Mouse (Mus musculus): ENCODE results near the gene Tbcel. TPM values are rescaled to one million over a fixed set of nuclear protein-coding genes. Genes with fewer than 3 reads are reported as not detected.

Tbcel gene
- polyA plus RNA-seq, 1 experiment from 2014 or later, result 5.8 TPM

DNA sequence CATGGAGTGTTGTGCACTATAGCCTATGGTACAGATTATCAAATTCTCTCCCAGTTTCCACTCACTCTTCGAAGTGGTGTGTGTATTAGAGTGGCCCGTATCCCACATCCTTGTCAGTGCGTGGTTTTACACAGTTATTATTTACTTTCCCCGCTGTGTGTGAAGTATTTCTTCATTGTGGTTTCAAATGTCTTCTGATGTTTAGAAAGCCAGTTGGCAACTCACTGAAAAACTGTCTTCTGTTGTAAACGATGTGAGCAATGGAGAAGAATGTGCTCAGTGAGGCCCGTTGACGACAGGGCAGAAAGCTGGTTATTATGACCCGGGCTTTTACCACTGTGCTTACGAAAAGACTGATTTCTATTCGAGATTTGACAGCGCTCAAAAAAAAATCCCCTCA lies 3.0 kb downstream of the Tbcel start:
- no peak overlapping the region for H3K9ac ChIP-seq (ENCODE audit: low read length)
- ATAC-seq (replicated peaks; ENCODE audit: low FRiP score), result no peak
- no peaks in the 10 kb centered on the region for H3K4me1 ChIP-seq (replicated peaks; ENCODE audit: control insufficient read depth, insufficient read depth, low read length)
- H3K4me3 ChIP-seq (ENCODE audit: low read depth, low read length), result no peak overlapping the region
- WGBS, result 63% methylated on average over 11 of the region's 11 CpGs
- H3K36me3 ChIP-seq (ENCODE audit: control insufficient read depth, insufficient read depth, low read length), result no peaks in the 10 kb centered on the region
- no peak for DNase-seq (ENCODE audit: low spot score)
- H3K9me3 ChIP-seq (ENCODE audit: control insufficient read depth, low read length), result no peaks in the 10 kb centered on the region
- no peaks in the 10 kb centered on the region for H3K27me3 ChIP-seq (ENCODE audit: control insufficient read depth, insufficient read depth, low read length)
- H3K27ac ChIP-seq (ENCODE audit: low read depth, low read length), result no peak overlapping the region
- H3K4me2 ChIP-seq (ENCODE audit: low read depth, low read length, severe bottlenecking), result no peak overlapping the region

DNA sequence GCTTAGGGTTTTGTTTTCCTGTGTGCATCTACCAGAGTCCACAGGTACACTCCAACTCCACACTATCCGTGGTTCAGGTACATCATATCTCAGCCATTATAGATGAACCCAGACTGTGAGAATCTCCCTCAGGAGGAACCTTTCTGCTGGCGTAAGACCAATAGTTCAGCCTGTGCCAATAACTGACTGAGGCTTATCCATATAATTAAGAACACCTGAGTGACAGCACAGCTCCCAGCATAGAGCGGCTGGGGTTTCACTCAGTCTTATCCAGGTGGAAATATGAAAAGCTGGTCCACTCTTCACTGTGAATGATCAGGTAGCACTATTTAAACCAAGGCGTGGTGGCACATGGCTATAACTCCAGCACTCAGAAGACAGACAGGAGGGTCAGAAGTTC lies 3.9 kb downstream of the Tbcel start:
- 85% methylated on average over 4 of the region's 4 CpGs for WGBS
- no peak for ATAC-seq (replicated peaks; ENCODE audit: low FRiP score)
- H3K27ac ChIP-seq (ENCODE audit: low read depth, low read length), result no peak overlapping the region
- no peaks in the 10 kb centered on the region for H3K36me3 ChIP-seq (ENCODE audit: control insufficient read depth, insufficient read depth, low read length)
- no peak for DNase-seq (ENCODE audit: low spot score)
- H3K4me3 ChIP-seq (ENCODE audit: low read depth, low read length), result no peak overlapping the region
- no peaks in the 10 kb centered on the region for H3K27me3 ChIP-seq (ENCODE audit: control insufficient read depth, insufficient read depth, low read length)
- H3K9ac ChIP-seq (ENCODE audit: low read length), result no peak overlapping the region
- H3K9me3 ChIP-seq (ENCODE audit: control insufficient read depth, low read length), result no peaks in the 10 kb centered on the region
- H3K4me1 ChIP-seq (replicated peaks; ENCODE audit: control insufficient read depth, insufficient read depth, low read length), result no peaks in the 10 kb centered on the region
- H3K4me2 ChIP-seq (ENCODE audit: low read depth, low read length, severe bottlenecking), result no peak overlapping the region

DNA sequence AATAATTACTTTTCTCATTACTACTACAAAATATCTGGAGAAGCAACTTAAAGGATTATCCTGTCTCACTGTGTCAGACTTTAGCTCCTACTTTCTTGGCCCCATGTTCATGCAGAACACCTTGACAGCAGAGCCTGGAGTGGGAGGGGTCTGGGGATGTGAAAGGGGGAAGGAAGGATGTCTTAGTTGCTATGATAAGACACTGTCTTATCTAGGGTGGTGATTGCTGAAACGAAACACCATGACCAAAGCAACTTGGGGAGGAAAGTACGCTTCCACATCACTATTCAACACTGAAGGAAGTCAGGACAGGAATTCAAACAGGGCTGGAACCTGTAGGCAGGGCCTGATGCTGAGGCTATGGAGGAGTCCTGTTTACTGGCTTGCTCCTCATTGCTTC lies 11.3 kb downstream of the Tbcel start:
- H3K9me3 ChIP-seq (ENCODE audit: control insufficient read depth, low read length), result peaks cover 6% of the 10 kb centered on the region; the same call in 1 of the 2 replicates
- no peak for ATAC-seq (replicated peaks; ENCODE audit: low FRiP score)
- H3K36me3 ChIP-seq (ENCODE audit: control insufficient read depth, insufficient read depth, low read length), result no peaks in the 10 kb centered on the region
- no peaks in the 10 kb centered on the region for H3K27me3 ChIP-seq (ENCODE audit: control insufficient read depth, insufficient read depth, low read length)
- no peak overlapping the region for H3K4me3 ChIP-seq (ENCODE audit: low read depth, low read length)
- no peaks in the 10 kb centered on the region for H3K4me1 ChIP-seq (replicated peaks; ENCODE audit: control insufficient read depth, insufficient read depth, low read length)
- DNase-seq (ENCODE audit: low spot score), result no peak
- no peak overlapping the region for H3K4me2 ChIP-seq (ENCODE audit: low read depth, low read length, severe bottlenecking)
- no peak overlapping the region for H3K27ac ChIP-seq (ENCODE audit: low read depth, low read length)
- H3K9ac ChIP-seq (ENCODE audit: low read length), result no peak overlapping the region
- WGBS, result 83% methylated on average over 2 of the region's 2 CpGs

DNA sequence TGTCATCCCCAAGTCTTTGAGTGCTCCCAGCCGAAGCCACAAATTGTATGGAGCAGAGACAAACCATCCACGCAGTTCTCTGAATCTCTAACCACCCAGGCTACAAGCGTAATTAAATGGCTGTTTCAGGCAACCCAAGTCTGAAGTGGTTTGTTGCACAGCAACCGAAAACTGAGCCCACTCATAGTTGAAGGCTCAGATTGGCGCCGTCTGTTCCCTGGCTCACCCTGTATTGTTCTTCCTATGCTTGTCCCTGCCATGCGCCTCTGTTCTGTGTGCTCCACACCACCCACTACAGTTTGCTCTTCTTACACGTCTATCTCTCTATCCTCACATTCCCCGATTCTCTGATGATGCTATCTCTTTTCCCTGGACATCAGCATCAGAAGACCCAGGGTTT lies 15.8 kb downstream of the Tbcel start:
- Histone ChIP-seq H3K36me3 (ENCODE audit: control insufficient read depth, insufficient read depth, low read length) (no peaks in the 10 kb centered on the region), H3K4me3 (ENCODE audit: low read depth, low read length) (no peak overlapping the region), H3K4me1 (replicated peaks; ENCODE audit: control insufficient read depth, insufficient read depth, low read length) (no peaks in the 10 kb centered on the region), H3K9me3 (ENCODE audit: control insufficient read depth, low read length) (peaks cover 4% of the 10 kb centered on the region; the same call in 1 of the 2 replicates), H3K9ac (ENCODE audit: low read length) (no peak overlapping the region), H3K4me2 (ENCODE audit: low read depth, low read length, severe bottlenecking) (no peak overlapping the region), H3K27ac (ENCODE audit: low read depth, low read length) (no peak overlapping the region), H3K27me3 (ENCODE audit: control insufficient read depth, insufficient read depth, low read length) (no peaks in the 10 kb centered on the region)
- WGBS, result 75% methylated on average over 9 of the region's 9 CpGs
- no peak for DNase-seq (ENCODE audit: low spot score)
- ATAC-seq (replicated peaks; ENCODE audit: low FRiP score), result no peak

DNA sequence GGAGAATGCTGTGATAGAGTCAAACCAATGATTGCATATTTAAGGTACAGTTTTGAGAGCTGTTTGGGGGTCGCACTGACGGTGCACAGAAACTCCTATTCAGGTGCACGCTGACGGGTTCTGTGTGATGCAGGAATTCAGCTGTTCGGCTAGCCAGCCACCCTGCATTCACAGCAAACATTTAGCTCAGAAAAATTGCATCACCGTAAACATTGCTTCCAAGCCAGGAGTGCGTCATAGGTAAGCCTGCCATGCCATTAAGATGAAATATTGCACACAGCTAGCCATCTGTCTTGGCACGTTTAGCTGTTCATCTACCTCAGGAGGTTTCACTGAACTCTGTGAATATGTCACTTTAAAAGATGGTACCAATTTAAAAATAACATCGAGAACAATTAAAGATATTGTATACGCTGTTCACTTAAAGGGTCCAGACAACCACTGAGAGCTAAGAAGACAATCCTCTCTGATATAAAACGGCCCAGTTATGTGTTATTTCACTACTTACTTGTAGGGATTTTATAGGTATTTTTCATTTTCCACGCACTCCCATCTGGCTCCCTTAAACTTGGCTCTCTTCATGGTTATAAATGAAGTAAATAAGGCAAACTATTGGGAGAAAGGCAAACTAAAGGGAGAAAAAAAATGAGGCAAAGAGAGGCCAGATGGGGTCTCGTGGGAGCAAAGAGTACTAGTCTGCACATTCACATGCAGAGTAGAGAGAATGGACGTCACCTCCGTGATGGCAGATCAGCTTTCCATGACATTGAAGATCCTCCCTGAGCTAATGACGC lies 16.8 kb downstream of the Tbcel start:
- Histone ChIP-seq H3K27ac (ENCODE audit: low read depth, low read length) (no peak overlapping the region), H3K4me2 (ENCODE audit: low read depth, low read length, severe bottlenecking) (no peak overlapping the region), H3K9me3 (ENCODE audit: control insufficient read depth, low read length) (no peaks in the 10 kb centered on the region), H3K27me3 (ENCODE audit: control insufficient read depth, insufficient read depth, low read length) (no peaks in the 10 kb centered on the region), H3K36me3 (ENCODE audit: control insufficient read depth, insufficient read depth, low read length) (no peaks in the 10 kb centered on the region), H3K4me1 (replicated peaks; ENCODE audit: control insufficient read depth, insufficient read depth, low read length) (no peaks in the 10 kb centered on the region), H3K9ac (ENCODE audit: low read length) (no peak overlapping the region), H3K4me3 (ENCODE audit: low read depth, low read length) (no peak overlapping the region)
- whole genome bisulfite sequencing, result 83% methylated on average over 16 of the region's 16 CpGs
- DNase-seq (ENCODE audit: low spot score) (no peak), ATAC-seq (replicated peaks; ENCODE audit: low FRiP score) (no peak)

DNA sequence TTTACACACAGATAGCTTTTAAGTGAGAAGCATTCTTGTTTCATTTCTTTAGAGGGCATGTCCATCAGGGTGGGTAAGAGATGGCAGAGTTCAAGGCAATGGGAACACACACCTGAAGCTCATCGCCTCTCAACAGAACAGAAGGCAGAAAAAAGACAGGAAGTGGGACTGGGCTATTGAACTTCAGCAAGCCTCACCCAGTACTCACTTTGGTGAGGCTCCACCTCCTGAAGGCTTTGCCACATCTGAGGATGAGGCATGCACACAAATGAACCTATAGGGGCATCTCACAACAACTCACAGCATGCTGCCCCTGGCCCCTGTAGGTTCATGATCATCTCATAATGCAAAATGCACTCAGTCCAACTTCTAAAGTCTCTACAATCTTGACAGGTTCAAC lies 19.5 kb downstream of the Tbcel start:
- ATAC-seq (replicated peaks; ENCODE audit: low FRiP score) (no peak), DNase-seq (ENCODE audit: low spot score) (no peak)
- H3K27ac ChIP-seq (ENCODE audit: low read depth, low read length), result no peak overlapping the region
- no peak overlapping the region for H3K4me3 ChIP-seq (ENCODE audit: low read depth, low read length)
- no peaks in the 10 kb centered on the region for H3K36me3 ChIP-seq (ENCODE audit: control insufficient read depth, insufficient read depth, low read length)
- H3K4me2 ChIP-seq (ENCODE audit: low read depth, low read length, severe bottlenecking), result no peak overlapping the region
- 88% methylated on average over 1 of the region's 1 CpGs for WGBS
- H3K4me1 ChIP-seq (replicated peaks; ENCODE audit: control insufficient read depth, insufficient read depth, low read length), result no peaks in the 10 kb centered on the region
- H3K27me3 ChIP-seq (ENCODE audit: control insufficient read depth, insufficient read depth, low read length), result no peaks in the 10 kb centered on the region
- no peak overlapping the region for H3K9ac ChIP-seq (ENCODE audit: low read length)
- no peaks in the 10 kb centered on the region for H3K9me3 ChIP-seq (ENCODE audit: control insufficient read depth, low read length)

DNA sequence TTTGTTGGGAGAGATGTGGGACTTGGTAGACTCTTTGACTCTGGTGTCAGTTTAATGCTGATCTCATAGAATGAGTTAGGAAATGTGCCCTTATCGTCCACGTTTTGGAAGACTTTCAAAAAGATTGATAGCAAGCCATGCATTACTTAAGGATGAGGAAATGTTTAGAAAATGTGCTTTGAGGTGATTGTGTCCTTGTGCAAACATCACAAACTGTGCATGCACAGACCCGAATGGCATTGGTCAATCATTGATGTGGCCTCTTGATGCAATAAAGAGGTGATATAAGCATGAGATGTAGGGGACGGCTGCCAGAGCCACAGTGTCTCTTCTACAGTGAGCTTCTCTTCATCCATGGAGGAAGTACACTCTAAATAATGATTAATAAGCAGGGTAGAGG lies 20.7 kb downstream of the Tbcel start:
- H3K27me3 ChIP-seq (ENCODE audit: control insufficient read depth, insufficient read depth, low read length), result no peaks in the 10 kb centered on the region
- DNase-seq (ENCODE audit: low spot score) (no peak), ATAC-seq (replicated peaks; ENCODE audit: low FRiP score) (no peak)
- H3K9me3 ChIP-seq (ENCODE audit: control insufficient read depth, low read length), result no peaks in the 10 kb centered on the region
- no peak overlapping the region for H3K4me2 ChIP-seq (ENCODE audit: low read depth, low read length, severe bottlenecking)
- no peaks in the 10 kb centered on the region for H3K4me1 ChIP-seq (replicated peaks; ENCODE audit: control insufficient read depth, insufficient read depth, low read length)
- H3K36me3 ChIP-seq (ENCODE audit: control insufficient read depth, insufficient read depth, low read length), result no peaks in the 10 kb centered on the region
- no peak overlapping the region for H3K9ac ChIP-seq (ENCODE audit: low read length)
- no peak overlapping the region for H3K4me3 ChIP-seq (ENCODE audit: low read depth, low read length)
- H3K27ac ChIP-seq (ENCODE audit: low read depth, low read length), result no peak overlapping the region
- 84% methylated on average over 4 of the region's 4 CpGs for WGBS

DNA sequence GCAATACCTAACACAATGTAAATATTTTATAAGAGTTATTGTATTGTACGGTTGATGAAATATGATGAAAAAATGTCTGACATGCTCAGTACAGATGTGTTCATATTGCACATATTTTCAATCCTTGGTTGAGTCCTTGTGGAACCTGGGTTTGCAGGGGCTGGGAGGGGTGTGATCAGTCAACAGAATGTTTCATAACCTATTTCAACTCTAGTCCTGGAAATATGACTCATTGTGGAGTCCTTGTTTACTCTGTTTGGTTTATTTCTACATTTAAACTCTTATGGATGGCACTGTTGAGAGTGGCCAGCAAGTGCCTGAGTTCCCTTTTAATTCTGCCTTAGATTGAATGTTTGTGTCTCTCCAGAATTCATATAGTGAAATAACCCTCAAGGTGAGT lies 22.9 kb downstream of the Tbcel start:
- WGBS, result 98% methylated on average over 1 of the region's 1 CpGs
- Histone ChIP-seq H3K4me1 (replicated peaks; ENCODE audit: control insufficient read depth, insufficient read depth, low read length) (no peaks in the 10 kb centered on the region), H3K4me3 (ENCODE audit: low read depth, low read length) (no peak overlapping the region), H3K4me2 (ENCODE audit: low read depth, low read length, severe bottlenecking) (no peak overlapping the region), H3K9me3 (ENCODE audit: control insufficient read depth, low read length) (no peaks in the 10 kb centered on the region), H3K27ac (ENCODE audit: low read depth, low read length) (no peak overlapping the region), H3K36me3 (ENCODE audit: control insufficient read depth, insufficient read depth, low read length) (no peaks in the 10 kb centered on the region), H3K27me3 (ENCODE audit: control insufficient read depth, insufficient read depth, low read length) (no peaks in the 10 kb centered on the region), H3K9ac (ENCODE audit: low read length) (no peak overlapping the region)
- ATAC-seq (replicated peaks; ENCODE audit: low FRiP score) (no peak), DNase-seq (ENCODE audit: low spot score) (no peak)

DNA sequence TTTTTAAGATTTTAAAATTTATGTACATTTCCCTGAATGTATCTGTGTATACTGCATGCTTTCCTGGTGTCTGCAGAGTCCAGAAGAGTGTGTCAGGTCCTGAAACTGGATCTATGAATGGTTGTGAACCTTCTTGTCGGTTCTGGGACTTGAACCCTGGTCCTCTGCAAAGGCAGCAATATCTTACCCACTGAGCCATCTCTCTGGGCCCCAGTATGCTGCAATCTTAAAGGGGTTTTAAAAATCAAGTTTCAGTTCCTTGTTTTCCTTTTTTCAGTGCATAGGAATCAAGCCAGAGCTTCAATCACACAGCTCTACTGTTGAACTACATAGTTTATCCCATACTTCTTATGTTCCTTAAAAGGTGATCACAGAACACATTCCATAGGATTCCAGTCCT lies 24.7 kb downstream of the Tbcel start:
- no peak for ATAC-seq (replicated peaks; ENCODE audit: low FRiP score)
- H3K27me3 ChIP-seq (ENCODE audit: control insufficient read depth, insufficient read depth, low read length), result no peaks in the 10 kb centered on the region

More for the DNA sequence above, 24.7 kb downstream of the Tbcel start:
- Histone ChIP-seq H3K4me3 (ENCODE audit: low read depth, low read length) (no peak overlapping the region), H3K9ac (ENCODE audit: low read length) (no peak overlapping the region), H3K4me2 (ENCODE audit: low read depth, low read length, severe bottlenecking) (no peak overlapping the region), H3K4me1 (replicated peaks; ENCODE audit: control insufficient read depth, insufficient read depth, low read length) (no peaks in the 10 kb centered on the region), H3K9me3 (ENCODE audit: control insufficient read depth, low read length) (no peaks in the 10 kb centered on the region), H3K36me3 (ENCODE audit: control insufficient read depth, insufficient read depth, low read length) (no peaks in the 10 kb centered on the region), H3K27ac (ENCODE audit: low read depth, low read length) (no peak overlapping the region)
- WGBS, result 74% methylated on average over 1 of the region's 1 CpGs
- no peak for DNase-seq (ENCODE audit: low spot score)

Measured in forebrain, embryonic 11.5 days (tissue).